Mouse (Mus musculus) left cerebral cortex, postnatal 25 days (tissue): ENCODE measurements around the gene Cisd1. TPM values are rescaled to one million over a fixed set of nuclear protein-coding genes. Genes with fewer than 3 reads are reported as not detected.

ENCODE experiments used
- DNase-seq, 2 experiments: peaks; one replicate each; pipeline ENCODE4 v3.0.0; 2022; ENCODE audit warnings: low spot score in 2 of 2, mixed read lengths in 1 of 2
- intact Hi-C: fragments of 180-260 bp; cut with DNase I; formaldehyde crosslinking; loops from one replicate; pipeline ENCODE4 v1.15.1; 2025
- total RNA-seq, 2 experiments: library from RNA; stranded (reverse); gene quantifications; 2 replicates each; pipeline ENCODE4 v1.2.3; 2021

The Cisd1 gene
- total RNA-seq, 2 experiments from 2014 or later = 133 TPM

DNA sequence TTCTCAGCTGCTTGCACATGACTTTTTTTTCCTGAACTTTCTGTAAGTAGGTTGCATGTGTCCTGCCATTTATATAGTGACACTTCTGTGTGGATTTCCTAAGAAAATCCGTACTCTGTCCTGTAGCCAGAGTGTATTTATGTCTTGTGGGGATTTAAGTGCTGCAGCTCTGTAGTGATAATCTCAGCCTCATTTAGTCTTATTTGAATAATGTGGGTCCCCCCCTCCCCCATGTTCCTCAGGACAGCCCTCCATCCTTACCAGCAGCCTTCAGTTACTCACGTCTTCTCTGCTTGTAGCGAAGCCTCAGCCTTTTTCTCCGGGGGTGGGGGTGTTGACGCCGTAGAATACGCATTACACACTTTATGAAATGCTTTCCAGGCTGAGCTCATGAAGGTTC is 6.5 kb upstream of the Cisd1 start:
- peak in 1 of 2 experiments; percentile 39 for DNase-seq
- intact Hi-C loops = no loop called here

DNA sequence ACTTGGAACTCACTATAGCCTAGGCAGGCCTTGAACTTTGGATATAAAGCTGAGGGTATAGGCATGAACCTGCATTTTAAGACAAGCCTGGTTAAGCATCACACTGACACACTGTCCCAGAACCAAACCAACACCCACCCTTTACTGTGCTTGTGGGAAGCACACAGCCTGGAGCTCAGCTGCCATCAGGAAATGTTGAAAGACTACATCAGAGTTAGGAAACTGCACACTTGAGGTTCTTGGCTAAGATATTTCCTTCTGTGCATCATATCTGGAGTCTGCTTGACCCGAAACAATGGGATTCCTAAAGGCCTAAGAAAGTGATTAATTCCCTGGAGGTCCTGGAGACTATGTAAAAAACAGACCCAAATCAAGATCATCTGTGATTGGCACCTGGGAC is 4.5 kb upstream of the Cisd1 start:
- intact Hi-C loops = no loop called here
- DNase-seq = no peak

DNA sequence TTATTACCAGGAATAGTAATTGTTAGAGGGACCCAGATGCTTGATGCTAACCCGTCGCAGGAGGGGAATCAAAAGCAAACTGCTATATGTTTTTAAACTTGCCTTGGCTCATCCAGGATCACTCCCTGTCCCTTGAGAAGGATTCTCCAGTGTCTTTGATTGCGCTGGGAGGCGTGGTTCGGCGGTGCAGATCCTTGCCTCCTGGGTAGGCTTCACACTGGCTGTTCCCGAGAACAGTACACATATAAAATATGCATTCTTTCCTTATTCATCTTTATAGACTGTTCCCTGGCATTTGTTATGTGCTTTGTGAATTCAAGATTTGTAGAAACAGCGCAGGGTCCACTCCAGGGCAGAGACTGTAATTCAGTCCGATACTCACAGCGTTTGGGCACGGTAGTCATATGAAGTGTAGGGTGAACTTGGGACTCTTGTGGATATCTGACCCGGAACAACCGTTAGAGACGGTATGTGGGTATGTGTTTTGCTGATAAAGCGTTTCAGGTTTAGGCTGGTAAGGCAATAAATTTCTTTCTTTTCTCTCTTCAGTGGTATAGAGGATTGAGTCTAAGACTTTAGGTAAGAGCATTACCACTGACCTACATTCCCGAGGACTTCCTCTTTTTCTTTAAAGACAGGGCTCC is 4.0 kb upstream of the Cisd1 start:
- no peak for DNase-seq
- intact Hi-C loops = no loop called here

DNA sequence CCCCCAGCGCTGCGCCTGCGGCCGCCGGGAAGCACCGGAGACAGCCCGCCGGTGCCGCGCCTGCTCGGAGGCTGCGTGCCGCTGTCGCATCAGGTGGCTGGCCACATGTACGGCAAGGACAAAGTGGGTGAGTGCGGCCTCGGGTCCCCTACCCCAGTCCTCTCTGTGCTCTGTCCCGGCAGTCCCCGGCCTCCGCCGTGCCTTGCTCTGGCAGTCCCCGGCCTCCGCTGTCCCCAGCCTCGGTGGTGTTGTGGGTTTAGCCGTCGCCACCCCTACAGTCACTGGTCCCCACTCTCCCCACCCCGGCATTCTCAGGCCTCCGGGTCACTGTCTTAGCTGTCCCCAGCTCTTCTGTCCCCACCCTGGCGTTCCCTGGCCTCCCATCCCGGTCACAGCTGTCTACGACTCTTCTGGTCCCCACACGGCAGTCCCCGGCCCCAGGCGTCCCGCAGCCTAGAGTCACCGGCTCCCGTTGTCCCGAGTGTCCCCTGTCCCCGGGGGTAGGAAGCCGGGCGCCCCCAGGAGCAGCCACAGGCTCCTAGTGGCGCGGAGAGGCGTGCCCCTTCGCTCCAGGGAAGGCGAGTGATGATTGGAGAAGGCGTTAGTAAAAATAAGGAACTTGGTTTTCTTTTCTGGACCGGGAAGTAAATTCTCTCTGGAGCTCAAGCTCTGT is 3.3 kb upstream of the Cisd1 start:
- intact Hi-C loops = no loop called here
- DNase-seq = peak in 1 of 2 experiments; percentile 21

DNA sequence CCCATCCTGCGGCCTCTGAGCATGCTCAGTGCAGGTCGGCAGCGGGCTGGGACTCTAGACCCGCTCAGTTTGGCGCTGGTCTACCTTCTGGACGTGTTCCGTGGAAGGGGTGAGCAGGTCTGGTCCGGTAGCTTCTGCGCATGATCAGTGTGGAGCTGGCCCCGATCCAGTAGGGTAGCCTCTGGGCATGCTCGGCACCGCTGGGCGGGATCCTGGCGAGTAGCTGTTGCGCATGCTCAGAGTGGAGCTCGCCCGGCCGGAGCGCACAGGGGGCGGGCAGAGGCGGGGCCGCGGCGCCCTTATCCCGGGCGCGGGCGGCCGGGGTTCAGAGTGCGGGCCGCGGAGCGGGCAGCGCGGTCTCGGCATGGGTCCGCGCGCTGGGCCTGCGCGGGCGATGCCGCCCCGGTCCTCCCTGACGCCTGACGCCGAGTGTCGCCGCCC is 2.8 kb upstream of the Cisd1 start, which contains the start of gene Ipmk:
Ipmk (plus strand) TSS at position 255 of the 441 bp plus-strand sequence.
- peak; percentile 99 for DNase-seq
- intact Hi-C loops = no loop called here

DNA sequence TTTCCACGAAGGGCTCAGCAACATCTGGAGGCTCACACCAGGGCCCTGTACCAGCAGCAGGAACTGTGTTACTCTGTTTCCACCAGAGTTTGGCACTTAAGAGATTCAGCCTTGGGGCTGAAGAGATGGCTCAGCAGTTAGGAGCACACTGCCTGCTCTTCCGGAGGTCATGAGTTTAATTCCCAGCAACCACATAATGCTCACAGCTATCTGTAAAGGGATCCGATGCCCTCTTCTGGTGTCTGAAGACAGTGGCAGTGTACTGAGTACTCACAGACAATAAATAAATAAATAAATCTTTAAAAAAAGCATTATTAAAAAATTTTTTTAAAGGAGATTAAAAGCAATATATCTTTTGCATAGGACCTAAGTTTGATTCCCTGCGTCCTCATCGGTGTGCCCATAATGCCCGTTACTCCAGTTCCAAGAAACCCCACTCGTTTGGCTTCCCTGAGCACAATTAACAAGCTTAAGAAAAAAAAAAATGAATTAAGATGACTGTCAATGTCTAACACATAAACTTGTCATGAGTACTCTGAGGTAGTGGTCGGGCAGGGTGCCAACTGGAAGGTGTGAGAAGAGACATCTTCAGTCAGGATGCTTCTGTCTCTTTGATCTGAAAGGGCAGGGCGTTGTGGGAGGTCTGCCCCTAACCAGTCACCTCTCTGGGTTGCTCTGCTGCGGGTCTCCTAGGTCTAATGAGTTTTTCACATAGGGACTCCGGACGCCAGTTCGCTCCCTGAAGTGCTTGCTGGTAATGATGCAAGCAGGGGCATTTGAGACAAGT is 2.2 kb upstream of the Cisd1 start:
- intact Hi-C loops = no loop called here
- DNase-seq = no peak

DNA sequence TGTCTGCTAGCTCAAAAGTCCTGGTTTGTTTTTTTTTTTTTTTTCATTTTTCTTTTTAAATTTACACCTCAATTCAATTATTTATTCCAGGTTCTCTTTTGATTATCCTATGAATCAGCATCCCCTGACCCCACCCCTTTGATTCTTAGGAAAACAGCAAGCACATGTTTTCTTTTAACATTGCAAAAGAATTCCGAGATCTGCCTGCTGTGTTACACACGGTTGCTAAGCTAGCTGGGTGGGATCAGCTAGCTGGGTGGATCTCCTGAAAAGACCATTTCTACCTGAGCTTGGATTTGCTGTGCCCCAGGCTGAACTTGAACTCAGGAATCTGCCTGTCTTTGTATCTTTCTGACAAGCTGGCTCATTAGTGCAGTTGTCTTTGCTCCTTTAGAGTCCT is 1.4 kb upstream of the Cisd1 start:
- DNase-seq = no peak
- intact Hi-C loops = no loop called here

DNA sequence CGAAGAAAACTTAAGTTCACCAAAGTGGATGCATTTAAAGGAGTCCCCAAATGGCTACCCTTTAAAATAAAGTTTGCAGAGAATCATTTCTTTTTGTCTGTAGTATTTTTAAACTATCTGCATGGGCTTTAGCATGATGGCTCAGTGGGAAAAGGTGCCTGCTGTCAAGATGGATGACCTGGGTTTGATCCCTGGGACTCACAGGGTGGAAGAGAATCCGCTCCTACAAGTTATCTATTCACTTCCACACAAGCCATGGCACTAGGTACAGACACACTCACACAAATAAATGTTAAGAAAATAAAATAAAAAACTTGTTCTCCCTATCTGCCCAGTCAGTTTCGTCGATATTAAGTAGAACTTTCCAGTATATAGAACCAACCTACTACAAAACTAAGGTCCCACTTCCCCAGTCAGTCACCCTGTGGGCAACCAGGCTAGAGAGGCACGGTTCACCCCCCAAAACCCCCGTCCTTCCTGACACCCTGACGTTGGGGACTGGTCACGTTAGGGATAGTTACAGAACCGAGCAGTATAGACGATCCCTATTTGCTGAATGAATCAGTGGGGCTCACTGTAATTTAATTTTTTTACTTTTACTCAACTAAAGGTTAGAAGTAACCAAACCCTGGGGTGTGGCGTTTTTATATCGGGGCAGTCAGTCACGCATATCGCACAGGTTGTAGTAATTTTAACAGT is 1.0 kb downstream of the Cisd1 start:
- intact Hi-C loops = loop anchor here (2.0 kb wide), 1 partner anchor 59 kb away; the partner anchor contains the start of gene Ube2d1
- DNase-seq = no peak

DNA sequence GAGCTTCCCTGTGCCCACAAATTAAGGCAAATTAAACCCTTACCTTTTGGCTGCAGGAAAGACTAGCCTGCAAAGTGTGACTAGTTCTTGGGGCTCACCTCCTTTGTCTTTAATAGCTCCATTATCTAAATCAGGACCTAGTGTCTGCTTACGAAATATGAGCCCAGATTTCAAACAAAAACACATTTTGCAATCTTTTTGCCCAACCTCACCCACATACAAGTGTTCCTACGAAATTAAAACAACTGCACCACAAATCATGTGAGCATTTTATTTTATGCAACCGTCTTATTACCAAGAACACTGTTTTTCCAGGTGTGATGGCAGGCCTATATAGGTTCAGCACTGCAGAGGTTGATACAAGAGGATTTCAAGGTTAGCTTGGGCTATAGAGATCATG is 1.6 kb downstream of the Cisd1 start:
- no peak for DNase-seq
- intact Hi-C loops = no loop called here

DNA sequence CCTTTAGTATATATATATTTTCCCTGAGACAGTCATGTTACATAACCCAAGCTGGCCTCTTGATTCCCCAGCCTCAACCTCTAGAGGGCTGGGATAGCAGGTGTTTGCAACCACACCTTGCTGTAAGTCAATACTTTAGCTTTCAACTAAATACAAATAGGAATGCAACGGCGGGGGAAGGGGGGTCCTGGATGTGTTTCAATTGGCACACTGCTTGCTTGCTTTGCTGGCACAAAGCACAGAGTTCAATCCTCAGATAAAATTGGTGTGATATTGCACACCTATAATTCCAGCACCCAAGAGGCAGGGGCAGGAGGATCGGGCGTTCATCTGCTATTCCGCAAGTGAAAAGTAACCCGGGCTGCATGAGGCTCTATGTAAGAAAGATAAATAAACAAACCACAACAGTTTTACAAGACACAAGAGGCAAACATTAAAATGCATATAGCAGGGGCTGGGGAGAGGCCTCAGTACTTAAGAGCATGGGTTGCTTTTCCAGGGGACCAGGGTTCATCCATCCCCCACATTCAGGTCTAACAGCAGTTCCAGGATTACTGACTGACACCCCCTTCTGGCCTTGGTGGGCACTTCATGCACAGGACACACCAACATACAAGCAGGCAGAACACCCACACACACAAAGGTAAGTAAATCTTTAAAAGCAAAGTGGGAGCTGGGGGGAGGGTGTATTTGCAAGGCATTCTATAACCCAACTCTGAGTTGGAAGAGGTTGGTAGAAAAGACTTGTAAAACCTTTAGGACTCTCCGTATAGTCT is 2.5 kb downstream of the Cisd1 start:
- DNase-seq = no peak
- intact Hi-C loops = no loop called here

DNA sequence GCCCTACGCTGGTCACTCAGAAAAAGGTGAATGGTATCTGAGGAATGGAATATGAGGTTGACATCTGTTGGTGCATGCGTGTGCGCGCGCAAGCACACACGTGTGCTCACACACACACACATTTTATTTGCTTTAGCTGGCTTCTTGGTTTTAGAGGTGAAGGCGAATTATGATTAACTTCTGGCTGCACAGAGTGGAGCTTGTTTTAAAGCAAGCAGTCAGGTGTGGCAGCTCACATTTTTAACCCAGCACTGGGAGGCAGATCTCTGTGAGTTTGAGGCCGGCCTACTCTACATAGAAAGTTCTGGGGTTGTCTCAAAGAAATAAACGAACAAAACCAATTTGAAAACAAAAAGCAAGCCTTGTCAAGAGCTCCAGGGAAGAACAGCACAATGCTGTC is 3.5 kb downstream of the Cisd1 start:
- no peak for DNase-seq
- intact Hi-C loops = no loop called here

DNA sequence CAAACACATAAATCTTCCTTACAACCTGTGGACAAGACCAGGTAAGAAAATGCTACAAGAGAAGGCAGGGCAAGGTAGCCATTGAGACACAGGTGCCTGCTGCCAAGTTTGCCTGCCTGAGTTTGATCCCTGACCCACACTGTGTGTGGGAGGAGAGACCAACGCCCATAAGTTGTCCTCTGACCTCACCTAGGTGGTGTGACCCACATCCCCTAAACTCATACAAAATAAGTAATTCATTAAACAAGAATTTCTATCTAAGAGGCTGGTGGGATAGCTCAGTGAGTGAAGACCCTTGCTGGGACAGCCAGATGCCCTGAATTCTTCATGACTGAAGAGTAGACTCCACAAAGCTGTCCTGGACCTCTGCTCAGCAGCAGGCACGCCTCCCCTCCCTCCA is 4.6 kb downstream of the Cisd1 start:
- no peak for DNase-seq
- intact Hi-C loops = no loop called here

DNA sequence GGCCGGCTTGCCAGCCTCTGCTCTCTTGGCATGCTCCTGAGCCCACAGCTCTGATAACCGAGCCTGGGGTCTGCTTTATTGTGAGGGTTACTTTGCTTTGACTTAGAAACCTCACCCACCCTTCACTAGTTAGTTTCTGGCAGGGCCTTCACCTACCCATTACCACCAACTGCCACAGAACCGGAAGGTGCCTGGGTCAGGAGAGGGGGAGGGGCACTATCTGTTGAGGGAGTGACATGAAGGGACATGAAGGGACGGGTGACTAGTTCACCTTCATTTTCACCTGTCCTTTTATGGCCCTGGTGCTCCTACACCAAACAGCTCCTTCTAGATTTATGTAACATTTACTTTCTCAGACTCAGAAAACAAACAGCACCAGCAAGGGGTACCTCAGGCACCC is 5.3 kb downstream of the Cisd1 start:
- no peak for DNase-seq
- intact Hi-C loops = no loop called here

DNA sequence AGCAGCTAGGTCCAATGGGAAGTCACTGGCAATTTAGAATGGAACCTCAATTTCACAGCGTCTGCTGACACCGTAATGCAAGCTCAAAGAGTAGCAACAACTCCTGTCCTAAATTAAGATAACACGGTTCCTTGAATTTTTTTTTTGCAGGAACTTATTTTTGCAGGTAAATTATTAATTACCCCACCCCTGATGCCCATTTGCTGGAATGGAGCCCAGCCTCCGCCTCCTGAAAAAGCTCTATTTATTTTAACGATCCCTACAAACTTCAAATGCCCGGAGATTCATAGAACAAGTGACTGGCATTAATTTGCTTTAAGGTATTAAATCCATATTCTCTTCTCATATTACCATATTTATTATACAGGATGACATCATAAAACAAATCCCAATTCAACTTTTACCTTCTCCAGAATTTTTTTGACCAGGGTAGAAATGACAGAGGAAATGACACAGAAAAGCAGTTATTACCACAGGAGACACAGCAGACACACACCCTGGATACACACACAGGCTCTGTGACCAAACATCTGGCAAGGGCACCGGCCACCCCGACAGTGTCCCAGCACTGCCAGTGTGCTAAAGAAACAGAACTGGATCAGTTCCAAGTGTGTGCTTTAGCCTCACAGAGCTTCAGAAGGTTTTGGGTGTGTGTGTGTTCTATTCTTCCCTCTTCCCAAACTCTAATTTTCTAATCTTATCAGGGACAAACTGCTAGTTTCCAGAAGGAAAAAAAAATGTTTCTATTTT is 6.4 kb downstream of the Cisd1 start:
- intact Hi-C loops = no loop called here

DNA sequence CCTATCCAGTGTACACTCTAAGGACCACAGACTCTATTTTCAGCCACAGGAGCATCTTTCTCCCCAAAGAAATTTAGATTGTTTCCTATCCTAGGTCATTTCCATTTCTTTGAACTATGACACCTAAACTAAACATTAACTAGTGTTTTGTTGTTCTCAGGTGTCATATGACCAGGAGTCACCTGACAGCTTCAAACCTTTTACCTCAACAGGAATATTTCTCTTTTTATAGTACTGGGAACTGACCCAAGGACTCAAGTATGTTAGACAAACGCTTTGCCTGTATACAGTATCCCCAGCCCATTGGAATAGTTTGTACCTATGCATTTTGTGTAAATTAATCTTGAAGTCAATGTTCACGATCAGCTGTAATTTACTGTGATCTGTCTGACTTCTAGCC is 7.0 kb downstream of the Cisd1 start:
- intact Hi-C loops = no loop called here
- no peak for DNase-seq

More for the DNA sequence above, 6.4 kb downstream of the Cisd1 start:
- DNase-seq = no peak

DNA sequence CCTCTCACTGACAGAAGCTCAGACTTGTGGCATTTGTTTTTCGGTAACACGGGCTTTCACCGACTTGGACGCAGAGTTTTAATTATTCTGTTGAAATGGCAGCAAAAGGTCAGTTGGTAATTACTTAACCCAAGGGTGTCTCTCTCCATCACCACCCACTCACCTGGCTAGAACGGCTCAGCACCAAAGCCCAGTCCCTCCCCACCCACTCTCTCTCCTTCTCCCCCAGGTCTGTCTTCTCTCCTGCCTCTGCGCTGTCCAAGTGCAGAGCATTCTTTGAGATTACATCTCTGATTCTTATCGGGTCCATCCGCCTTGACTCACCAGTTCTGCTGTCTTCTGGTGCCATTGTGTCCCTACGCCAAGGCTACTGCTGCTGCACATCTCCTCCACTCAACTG is 11.9 kb downstream of the Cisd1 start:
- DNase-seq = no peak
- intact Hi-C loops = no loop called here

DNA sequence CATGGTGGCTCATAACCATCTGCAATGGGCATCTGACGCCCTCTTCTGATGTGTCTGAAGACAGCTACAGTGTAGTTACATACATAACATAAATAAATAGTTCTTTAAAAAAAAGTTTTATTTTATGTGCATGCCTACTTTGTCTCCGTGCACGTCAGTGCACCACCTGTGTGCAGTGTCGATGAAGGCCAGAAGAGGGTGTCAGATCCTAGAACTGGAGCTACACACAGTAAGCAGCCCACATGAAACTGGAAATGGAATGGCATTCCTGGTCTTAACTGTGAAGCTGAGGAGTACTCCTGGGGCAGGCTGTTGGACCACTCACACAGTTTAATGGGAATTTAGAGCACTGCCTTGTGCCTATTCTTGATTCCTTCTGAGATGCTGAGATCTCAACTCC is 12.4 kb downstream of the Cisd1 start:
- no peak for DNase-seq
- intact Hi-C loops = no loop called here

DNA sequence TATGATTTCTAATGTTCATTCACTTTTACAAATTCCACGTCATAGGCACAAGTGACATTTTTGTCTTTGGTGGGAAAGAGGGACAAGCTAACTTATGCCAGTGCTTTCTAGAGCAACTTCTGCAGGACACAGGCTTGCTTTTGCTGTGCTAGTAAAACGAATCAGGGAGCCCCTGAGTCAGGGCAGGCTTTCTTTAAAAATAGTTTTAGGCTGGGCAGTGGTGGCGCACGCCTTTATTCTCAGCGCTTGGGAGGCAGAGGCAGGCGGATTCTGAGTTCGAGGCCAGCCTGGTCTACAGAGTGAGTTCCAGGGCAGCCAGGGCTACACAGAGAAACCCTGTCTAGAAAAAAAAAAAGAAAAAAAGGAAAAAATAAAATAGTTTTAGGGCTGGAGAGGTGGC is 12.8 kb downstream of the Cisd1 start:
- DNase-seq = no peak
- intact Hi-C loops = no loop called here

DNA sequence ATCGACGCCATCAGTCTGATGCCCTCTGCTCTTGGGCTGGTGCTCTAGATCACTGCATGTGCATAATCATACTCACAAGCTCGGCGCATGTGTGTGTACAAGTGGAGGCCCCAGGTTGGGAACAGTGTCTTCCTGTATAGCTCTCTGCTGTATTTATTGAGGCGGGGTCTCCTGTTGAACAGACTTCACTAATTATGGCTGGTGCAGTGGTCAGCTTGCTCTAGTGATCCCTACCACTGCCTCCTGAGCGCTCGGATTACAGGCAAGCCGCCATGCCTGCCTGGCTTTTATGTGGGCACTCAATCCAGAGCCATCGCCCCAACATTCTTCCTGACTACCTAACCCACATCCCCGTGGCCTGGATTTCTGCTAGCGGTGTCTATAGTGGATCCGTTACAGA is 14.7 kb downstream of the Cisd1 start:
- intact Hi-C loops = no loop called here
- no peak for DNase-seq
